Mouse (Mus musculus) heart, adult 2 months (tissue): Measurements from ENCODE around the gene Chn2.

ENCODE experiments used
- CTCF ChIP-seq: fragments of 200-600 bp; IDR thresholded peaks from 2 replicates; pipeline ENCODE4 v1.8.1; 2022; ENCODE audit warnings: antibody characterized with exemption, mild to moderate bottlenecking, moderate library complexity
- EP300 ChIP-seq: fragments of 200-500 bp; IDR thresholded peaks from 2 replicates; pipeline ENCODE4 v1.6.1; 2011; ENCODE audit warnings: low read depth, low read length, control low read depth; ENCODE audit not compliant: insufficient read depth
- POLR2A ChIP-seq: fragments of 200-500 bp; IDR thresholded peaks from 2 replicates; pipeline ENCODE4 v1.6.1; 2011; ENCODE audit warnings: mild to moderate bottlenecking, low read depth, low read length, control low read depth; ENCODE audit not compliant: insufficient read depth

- TF ChIP-seq CTCF (no peak), POLR2A (no peak), EP300 (no peak)
These were observed 85.2 kb downstream of the Chn2 start for GRCm38 (mm10) chr6:54124519-54124918.
